10 mouse cellular contexts compared by ENCODE assay signal in the genomic region with DNA sequence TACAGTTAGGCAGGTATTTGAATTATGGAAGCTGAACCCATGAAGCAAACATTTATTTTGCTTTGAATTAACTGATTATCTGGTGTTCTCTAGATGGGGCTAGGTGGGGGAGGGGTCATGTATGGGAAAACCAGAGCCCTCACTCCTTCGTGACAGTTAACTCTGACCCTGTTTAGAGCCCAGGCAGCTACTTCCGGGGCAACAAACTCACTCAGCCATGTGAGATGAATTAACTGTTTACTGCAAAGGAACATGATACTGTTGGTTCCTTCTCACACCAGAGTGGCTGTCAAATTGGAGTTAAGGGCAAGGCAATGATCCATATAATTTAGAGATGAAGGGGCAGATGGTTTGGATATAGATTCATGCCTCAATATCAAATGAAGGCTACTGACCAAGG.
"Had no signal": no experiment of that assay in that cellular context is flagged by ENCODE, and none has a peak within 500 bp of the region (broad histone marks: within the 10 kb centered on the region; RNA-seq: fewer than 3 reads in every experiment).

No protein-coding gene starts in this region.

- H3K4me3 ChIP-seq: limb, embryonic 13.5 days; midbrain, embryonic 13.5 days; myocyte; neural tube, embryonic 15.5 days had no signal

- H3K9ac ChIP-seq: limb, embryonic 13.5 days; liver, embryonic 14.5 days; midbrain, embryonic 13.5 days; neural tube, embryonic 15.5 days had no signal

- H3K27ac ChIP-seq: limb, embryonic 13.5 days; liver, embryonic 14.5 days; midbrain, embryonic 13.5 days; neural tube, embryonic 15.5 days had no signal

- H3K4me2 ChIP-seq: limb, embryonic 13.5 days; midbrain, embryonic 13.5 days; neural tube, embryonic 15.5 days had no signal

- ATAC-seq: midbrain, embryonic 13.5 days had no signal

- H3K4me1 ChIP-seq: limb, embryonic 13.5 days; neural tube, embryonic 15.5 days had no signal

- DNase-seq: kidney, adult 8-10 months; left cerebral cortex, postnatal 4 days; lung, adult 18-20 months; thymus, adult 18-20 months; thymus, postnatal 14 days had no signal

- H3K27me3 ChIP-seq: limb, embryonic 13.5 days; neural tube, embryonic 15.5 days had no signal

- H3K9me3 ChIP-seq: limb, embryonic 13.5 days; midbrain, embryonic 13.5 days; neural tube, embryonic 15.5 days had no signal

- H3K36me3 ChIP-seq: limb, embryonic 13.5 days; midbrain, embryonic 13.5 days; neural tube, embryonic 15.5 days had no signal
